Mouse (Mus musculus) spleen, adult 12 weeks (tissue): ENCODE measurements around the gene Cog7.

ENCODE experiments used
- DNase-seq: peaks from one replicate; pipeline ENCODE4 v3.0.0; 2022; ENCODE audit warnings: low spot score

Cog7 gene

DNA sequence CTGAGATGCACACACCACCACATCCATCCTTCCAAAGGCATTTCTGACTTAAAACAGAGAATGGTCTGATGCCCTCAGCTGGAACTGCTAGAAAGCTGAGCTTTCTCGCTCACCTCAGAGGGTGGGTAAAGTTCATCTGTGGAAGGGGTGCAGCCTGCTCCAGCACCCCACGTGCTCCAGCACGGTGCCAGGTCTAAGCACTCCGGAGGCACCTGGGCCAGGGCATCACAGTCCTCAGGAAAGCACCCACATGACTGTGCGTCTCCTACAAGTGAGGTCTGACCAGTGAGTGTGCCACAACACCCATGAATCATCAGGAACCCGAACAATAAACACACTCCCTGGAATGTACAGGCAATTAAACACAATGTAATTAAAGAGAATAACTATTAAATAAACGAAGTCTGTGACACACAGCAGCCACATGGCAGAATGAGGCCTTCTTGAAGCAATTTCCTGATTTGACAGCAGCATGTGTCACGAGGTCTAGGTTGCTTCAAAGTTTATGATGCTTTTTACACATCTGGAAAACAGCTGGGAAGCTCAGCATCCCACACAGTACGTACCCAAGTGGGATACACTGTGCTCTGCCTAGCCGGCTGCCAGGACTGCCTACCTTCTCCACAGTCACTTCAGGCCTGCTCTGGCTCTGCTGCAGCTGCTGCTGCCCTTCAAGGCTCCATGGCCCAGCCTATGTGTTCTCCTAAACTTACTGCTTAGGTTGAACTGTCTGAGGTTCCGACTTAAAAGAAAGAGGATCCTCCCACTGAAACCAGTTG is 26.4 kb downstream of the Cog7 start:
- no peak for DNase-seq

- no peak for DNase-seq
Observed at GRCm38 (mm10) chr7:121947513-121947912, 34.0 kb downstream of the Cog7 start.

DNA sequence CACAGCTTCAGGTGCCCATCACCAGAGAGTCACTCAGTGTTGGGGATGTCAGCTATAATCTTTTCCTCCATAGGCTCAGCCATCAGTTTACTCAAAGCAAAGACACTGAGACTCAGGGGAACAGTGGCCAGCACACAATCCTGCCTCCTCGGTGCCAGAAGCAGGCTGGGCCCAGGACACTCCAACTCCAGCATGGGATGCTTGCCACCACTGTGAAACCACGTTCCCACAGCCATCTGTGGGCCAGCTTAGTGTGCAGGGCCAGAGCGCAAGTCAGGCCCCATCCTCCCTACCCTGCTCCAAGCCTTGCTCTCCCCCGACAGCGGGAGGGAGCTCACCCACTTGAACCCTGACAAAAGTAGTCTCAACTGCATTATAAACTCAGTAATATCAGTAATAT is 35.3 kb downstream of the Cog7 start:
- DNase-seq, result no peak

DNA sequence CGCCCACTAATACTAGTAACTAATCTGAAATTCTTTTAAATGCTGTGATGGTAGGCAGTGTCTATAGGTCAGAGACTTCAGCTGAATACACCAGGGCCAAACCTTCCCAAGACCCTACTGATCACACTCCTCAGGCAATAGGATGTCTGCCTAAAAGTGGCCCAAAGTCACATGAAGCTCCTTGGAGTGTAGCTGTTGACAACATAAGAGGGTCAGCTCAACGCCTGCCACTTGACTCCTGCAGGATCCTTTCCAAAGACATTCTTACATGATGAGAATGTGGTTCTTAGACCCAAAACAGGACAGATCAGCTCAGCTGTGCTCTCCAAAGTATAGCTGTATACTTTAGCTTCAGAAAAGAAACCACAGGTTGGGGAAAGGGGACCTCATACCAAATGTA is 39.1 kb downstream of the Cog7 start:
- DNase-seq, result no peak

- no peak for DNase-seq
Observed at GRCm38 (mm10) chr7:121941640-121942039, 39.9 kb downstream of the Cog7 start.

DNA sequence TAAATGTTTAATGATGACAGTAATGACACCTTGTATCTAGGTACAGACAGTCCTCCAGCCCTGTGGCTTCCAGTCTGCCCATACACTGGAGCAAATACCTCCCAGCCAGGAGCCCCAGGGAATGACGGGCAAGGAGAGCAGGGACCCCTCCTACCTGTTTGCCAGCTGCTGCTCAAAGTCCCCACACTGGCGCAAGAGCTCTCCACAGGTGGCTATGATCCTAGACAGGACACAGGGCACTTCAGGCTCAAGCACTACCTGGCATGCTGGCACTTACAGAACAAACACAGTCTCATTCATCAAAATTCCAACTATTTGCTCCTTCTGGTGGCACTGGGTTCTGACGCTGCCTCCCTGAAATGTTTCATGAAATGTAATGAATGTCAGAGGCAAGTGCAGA is 40.5 kb downstream of the Cog7 start:
- no peak for DNase-seq

- no peak for DNase-seq
Observed at GRCm38 (mm10) chr7:121939729-121940128, 41.8 kb downstream of the Cog7 start.

GRCm38 (mm10) chr7:121939244-121939643 is 42.3 kb downstream of the Cog7 start:
- no peak for DNase-seq

DNA sequence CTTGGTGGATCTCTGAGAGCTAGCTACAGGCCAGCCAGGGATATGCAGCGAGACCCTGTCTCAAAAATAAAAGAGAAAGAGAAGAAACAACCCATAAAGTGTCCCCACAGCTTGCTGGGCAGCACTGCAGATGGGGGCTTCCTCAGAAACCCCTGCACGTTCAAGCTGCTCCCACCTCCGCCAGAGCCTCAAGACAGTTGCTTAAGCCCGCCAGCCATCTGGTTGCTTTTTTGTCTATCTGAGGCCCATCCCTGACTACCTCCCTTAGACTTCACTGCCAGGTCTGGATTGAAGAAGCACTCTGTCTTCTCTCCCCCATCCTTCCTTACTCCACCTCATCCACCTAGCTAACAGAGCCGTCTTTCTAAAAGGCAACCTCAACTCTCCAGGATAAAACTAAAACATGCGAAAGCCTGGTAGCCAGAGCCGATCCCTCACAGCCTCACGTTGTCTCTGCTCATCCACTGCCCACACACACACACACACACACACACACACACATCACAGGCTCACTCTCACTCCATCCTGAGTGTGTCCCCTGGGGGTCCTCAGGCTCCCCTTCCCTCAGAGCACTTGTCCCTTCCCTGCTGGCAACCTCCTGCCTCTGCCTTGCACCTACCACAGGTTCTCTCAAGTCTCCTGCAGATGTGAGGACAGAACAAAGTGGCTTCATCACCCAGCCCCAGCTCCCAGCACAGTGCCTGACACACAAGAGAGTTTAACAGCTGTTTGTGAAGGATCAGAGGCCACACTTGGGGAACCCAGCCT is 43.2 kb downstream of the Cog7 start:
- no peak for DNase-seq

- DNase-seq, result no peak
Observed at GRCm38 (mm10) chr7:121936861-121937630, 44.5 kb downstream of the Cog7 start.

DNA sequence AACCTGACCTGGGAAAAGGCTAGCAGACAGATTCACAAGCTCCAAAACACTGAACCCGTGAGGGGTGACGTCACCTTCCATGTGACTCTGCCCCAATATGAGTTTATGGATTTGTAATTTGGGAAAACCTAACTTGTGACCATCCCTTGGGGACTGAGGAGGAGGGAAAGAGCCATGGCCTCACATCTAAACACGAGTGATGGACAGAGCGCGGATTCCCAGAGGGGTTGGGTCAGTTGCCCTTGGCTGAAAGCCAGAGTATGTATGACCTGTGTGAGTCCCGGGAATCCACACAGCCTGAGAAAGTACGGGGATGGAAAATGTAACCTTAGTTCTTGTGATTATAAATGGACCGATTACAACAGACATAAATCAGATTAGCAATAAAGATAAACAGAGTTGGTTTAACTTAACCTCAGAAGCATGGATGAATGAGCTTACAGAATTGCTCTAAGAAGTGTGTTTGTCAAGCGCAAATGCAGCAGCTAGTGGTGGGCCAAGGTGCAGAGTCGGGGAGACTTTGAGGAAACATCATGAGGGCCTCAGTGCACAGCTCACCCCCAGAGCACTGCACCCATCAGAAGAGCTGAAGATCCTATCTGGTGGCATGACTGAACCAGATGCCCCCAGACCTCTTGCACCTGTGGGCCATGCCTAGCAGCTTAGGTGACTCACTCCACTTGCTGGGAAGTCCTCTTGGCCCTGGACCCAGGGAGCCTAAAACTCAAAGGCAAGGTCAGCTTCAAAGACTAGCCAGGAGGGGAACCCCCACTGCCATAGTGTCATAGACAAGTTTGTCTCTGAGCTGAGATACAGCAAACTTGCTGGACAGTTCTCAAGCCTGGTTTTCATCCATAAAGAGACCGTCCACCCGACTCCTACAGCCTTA is 45.4 kb downstream of the Cog7 start:
- no peak for DNase-seq

DNA sequence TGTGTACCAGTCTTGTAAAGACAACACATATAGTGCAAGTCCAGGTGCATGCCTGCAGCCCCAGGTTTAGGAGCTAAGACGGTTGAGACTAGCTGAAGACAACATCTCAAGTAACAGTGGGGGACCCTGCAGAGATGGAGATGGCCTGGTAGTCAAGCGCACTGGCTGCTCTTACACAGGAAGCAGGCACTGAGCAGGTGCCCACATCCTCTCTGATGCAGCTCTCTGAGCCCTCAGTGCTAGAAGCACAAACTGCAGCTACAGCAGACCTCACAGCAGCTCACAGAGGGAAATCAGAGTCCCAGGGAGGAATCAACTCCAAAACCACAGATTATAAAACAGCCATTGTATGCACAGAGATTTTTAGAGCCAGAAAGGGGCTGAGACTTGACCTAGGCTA is 47.2 kb downstream of the Cog7 start:
- no peak for DNase-seq

GRCm38 (mm10) chr7:121933675-121934074 is 47.8 kb downstream of the Cog7 start:
- DNase-seq, result no peak

DNA sequence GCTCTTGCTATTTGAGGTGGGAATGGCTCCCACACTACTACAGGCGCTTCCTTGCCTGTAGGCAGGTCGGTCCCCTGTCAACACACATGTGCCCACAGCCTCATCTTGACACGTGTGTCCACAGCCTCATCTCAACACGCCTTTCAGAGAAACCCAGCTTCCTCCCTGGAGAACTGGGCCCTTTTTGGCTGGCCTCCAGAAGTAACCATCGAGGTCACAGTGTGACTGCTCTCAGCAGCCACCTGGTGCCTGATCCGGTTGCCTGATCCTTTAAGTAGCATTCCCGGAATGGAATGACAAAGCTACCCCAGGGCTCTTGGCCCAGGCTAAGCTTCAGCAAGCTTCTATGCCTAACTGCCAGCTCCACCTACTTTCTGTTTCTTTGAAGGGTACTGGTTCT is 50.3 kb downstream of the Cog7 start:
- DNase-seq, result no peak

DNA sequence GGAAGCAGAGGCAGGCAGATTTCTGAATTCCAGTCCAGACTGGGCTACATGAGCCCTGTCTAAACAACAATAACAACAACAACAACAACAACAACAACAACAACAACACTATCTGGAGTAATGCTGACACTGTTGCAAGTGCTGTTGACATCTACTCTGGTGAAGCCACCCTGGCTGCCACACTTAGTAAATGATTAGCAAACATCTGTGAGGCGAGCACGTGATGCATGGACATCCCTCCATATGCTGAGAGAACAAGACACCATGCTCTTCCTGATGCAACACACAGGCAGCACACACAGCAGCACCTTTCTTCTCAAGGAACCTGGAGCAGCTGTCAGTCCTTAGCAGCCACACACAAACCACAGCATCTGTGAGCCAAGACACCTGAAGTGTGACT is 53.6 kb downstream of the Cog7 start:
- no peak for DNase-seq

DNA sequence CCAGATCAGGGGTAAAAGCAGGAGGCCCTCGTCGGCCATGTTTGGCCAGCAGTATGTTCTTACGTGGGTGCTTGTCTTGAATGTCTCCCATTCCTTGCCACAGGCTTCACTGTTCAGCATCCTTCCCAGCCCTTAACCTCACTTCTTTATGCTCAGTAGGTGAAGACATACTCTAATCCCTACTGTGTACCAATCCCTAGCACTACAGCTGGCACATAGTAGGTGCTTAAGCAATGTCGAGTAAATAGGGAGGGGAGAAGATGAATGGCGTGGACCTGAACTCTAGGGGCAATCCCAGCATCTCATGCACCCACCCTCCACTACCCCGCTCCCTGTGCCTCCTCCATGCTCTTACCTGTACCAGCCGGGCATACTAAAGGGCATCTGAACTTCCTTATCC is 57.1 kb downstream of the Cog7 start:
- DNase-seq, result no peak

DNA sequence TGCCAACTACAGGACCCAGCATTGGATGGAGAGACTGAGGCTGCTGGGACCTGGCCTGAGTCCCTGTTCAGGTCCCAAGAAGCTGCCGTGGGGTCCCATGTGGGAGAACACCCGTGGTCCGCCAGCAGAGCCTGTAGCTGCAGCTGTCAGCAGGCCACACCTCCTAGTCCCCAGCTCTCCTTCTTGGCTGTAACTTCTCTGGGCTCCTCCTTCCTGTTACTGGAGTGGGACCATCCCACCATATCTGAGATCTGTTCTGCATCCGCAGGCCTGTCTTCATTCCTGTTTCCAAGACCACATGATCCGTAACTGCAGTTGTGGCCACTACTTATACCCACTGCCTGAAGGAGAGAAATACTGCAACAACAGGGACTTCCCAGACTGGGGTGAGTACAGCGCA is 67.6 kb downstream of the Cog7 start:
- no peak for DNase-seq

DNA sequence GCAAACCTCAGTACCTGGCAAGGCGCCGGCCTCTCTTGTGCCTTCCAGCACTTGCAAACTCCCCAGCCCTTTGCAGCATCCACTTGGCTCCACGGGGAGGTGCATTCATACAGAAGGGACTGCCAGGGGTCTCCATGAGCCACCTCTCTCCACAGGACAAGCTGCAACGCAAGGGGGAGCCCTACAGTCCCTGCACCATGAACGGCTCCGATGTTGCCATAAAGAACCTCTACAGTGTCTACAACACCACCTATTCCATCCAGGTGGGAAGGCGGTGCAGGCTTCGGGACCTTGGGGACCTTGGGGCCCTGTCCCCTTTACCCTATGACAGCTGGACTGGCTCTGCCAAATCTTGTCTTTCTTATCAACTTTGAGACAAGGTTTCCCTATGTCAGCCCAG is 69.3 kb downstream of the Cog7 start:
- no peak for DNase-seq

DNA sequence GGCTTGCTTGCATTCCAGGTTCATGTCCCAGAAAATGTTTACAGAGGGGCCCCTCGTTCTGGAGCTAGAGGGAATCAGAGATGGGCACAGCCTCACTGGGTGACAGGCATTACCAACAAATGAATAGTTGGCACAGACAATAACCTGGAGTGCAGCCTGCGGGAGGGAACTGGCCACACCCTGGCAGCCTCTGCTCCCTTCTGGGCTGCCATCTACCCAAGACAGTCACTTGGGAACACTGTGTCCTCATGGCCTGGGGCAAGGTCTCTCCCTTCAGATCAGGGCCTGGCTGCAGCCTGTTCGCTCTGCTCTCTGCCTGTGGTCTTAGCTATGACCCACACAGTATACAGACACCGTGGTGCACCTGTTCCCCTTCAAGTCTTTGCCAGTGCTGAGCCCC is 74.6 kb downstream of the Cog7 start:
- DNase-seq, result no peak

DNA sequence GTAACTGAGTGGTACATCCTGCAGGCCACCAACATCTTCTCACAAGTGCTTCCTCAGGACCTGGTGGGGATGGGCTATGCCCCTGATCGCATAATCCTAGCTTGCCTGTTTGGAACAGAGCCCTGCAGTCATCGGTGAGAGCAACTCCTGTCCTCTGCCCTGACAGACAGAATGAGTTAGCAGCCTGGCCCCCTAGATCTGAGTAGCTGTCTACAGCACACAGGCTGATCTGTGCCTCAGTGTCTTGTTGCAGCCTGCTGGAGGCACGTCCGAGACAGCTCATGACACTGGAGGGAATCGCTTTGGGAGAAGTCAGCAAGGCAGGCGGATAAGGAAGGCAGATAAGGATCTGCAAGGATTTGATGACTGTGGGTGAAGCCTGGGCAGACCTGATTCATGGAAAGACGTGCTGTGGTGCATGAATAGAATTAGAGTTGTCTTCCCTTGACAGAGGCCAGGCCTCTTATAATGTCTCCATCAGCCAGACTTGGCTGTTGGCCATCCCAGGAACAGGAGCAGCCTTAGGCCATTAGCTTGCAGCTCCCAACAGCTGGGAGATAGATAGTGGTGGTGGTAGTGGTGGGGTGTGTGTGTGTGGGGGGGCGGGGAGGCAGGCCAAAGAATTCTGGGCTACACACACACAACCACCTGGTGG is 78.6 kb downstream of the Cog7 start:
- DNase-seq, result no peak

- DNase-seq, result no peak
Observed at GRCm38 (mm10) chr7:121899940-121900339, 81.6 kb downstream of the Cog7 start.
